Mouse (Mus musculus) brown adipose tissue, adult 24 weeks (tissue): ENCODE measurements around the gene Epo. TPM values are rescaled to one million over a fixed set of nuclear protein-coding genes. Genes with fewer than 3 reads are reported as not detected.

ENCODE experiments used
- polyA plus RNA-seq: library from polyadenylated mRNA; stranded (reverse); fragments of >200 nt; gene quantifications from 2 replicates; pipeline ENCODE4 v1.2.4, GENCODE M21; 2012; ENCODE audit not compliant: missing spikeins, insufficient read depth, insufficient read length

Epo gene
- polyA plus RNA-seq, 1 experiment: not detected

Other genes with a start within 250 kb of the Epo start
- gene Ache, start 245.7 kb downstream of the Epo start, polyA plus RNA-seq: 0.75 TPM in 1 of 2 replicates, not detected in the other
- 7.4 and 11.4 TPM in 2 replicates for gene Ufsp1, start 238.6 kb downstream of the Epo start, polyA plus RNA-seq
- gene Srrt, start 225.6 kb downstream of the Epo start, polyA plus RNA-seq: 31.0 and 45.4 TPM in 2 replicates
- 13.1 and 20.6 TPM in 2 replicates for gene Trip6, start 218.8 kb downstream of the Epo start, polyA plus RNA-seq
- gene Slc12a9, start 199.6 kb downstream of the Epo start, polyA plus RNA-seq: 2.5 and 5.2 TPM in 2 replicates
- 10.3 and 10.4 TPM in 2 replicates for gene Ephb4, start 183.1 kb downstream of the Epo start, polyA plus RNA-seq
- gene Zan, start 56.2 kb downstream of the Epo start, polyA plus RNA-seq: not detected in 2 replicates
- 19.7 and 20.9 TPM in 2 replicates for gene Pop7, start 30.7 kb downstream of the Epo start, polyA plus RNA-seq
- 8.6 and 11.2 TPM in 2 replicates for gene Gigyf1, start 14.7 kb downstream of the Epo start, polyA plus RNA-seq
- gene Gnb2, start 268 bp upstream of the Epo start, polyA plus RNA-seq: 285 and 328 TPM in 2 replicates
- gene Actl6b, start 20.3 kb upstream of the Epo start, polyA plus RNA-seq: not detected in 2 replicates
- 4.6 and 6.1 TPM in 2 replicates for gene Tfr2, start 36.6 kb upstream of the Epo start, polyA plus RNA-seq
- gene Mospd3, start 67.8 kb upstream of the Epo start, polyA plus RNA-seq: 31.1 and 45.9 TPM in 2 replicates
- 66.8 and 89.9 TPM in 2 replicates for gene Pcolce, start 80.5 kb upstream of the Epo start, polyA plus RNA-seq
- not detected in 2 replicates for gene Fbxo24, start 95.8 kb upstream of the Epo start, polyA plus RNA-seq
- 11.5 and 13.6 TPM in 2 replicates for gene Lrch4, start 95.9 kb upstream of the Epo start, polyA plus RNA-seq
- gene Gm20605, start 95.9 kb upstream of the Epo start, polyA plus RNA-seq: 0.95 and 2.3 TPM in 2 replicates
- gene Sap25, start 108.1 kb upstream of the Epo start, polyA plus RNA-seq: 2.0 TPM in 1 of 2 replicates, not detected in the other
- gene Irs3, start 112.5 kb upstream of the Epo start, polyA plus RNA-seq: 22.0 and 26.4 TPM in 2 replicates
- gene Agfg2, start 151.5 kb upstream of the Epo start, polyA plus RNA-seq: 16.2 and 17.6 TPM in 2 replicates
- gene Nyap1, start 208.4 kb upstream of the Epo start, polyA plus RNA-seq: not detected in 2 replicates
- gene Tsc22d4, start 212.5 kb upstream of the Epo start, polyA plus RNA-seq: 21.4 and 24.0 TPM in 2 replicates
- gene Ppp1r35, start 245.6 kb upstream of the Epo start, polyA plus RNA-seq: 15.1 and 15.4 TPM in 2 replicates